Mouse (Mus musculus): ENCODE measurements at regions not wholly inside any gene's neighbourhood (a gene's known extent, or its start where the extent isn't known, plus 50 kb on each side); places are given as distances from the start of the nearest gene placed in this dataset.

DNA sequence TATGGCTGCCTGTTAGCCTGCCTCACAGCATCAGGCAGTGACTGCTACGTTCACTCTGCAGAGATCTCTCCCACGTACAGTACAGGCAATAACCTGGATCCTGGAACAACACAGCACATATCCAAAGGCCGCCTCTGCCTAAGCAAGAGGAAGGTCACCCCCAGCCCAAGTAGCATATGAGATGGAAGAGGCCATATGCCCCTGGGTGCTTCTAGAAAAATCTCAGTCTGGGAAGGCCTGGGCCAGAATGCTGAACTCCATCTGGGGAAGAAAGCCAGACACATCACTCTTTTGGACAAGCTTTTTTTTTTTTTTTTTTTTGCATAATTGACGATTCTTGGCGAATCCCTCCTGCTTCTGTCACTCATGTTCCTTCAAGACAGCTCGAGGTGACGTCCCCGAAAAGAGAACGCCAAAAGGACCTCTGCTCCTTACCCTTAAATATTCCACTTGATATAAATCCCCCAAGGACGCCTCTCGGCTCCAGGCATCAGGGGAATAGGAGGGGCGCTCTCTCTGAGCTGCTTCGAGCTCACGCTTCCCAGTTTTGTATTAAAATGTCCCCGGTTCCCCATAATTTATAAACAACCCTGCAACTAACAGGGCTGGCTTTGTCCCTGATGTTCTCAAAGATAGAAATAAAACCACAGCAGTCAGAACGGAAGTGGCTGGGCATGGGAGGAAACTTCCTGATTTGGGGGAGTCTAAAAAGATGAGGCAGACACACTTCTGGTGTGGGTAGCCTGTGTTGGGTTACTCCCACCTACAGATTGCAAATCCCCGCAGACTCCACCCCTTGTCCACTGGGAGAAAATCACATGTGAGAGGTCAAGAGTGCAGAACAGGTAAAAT, 150.4 kb downstream of the Cryba4 start:
- Histone ChIP-seq H3K4me3 (ENCODE audit: control insufficient read depth in 1 of 2, insufficient read depth in 1 of 2, low read depth in 2 of 2, low read length in 2 of 2) (no peak overlapping the region), H3K4me1 (ENCODE audit: control insufficient read depth in 1 of 2, insufficient read depth in 2 of 2, low read length in 2 of 2) (no peaks in the 10 kb centered on the region), H3K27me3 (ENCODE audit: control insufficient read depth in 1 of 2, insufficient read depth in 2 of 2, low read length in 2 of 2) (no peaks in the 10 kb centered on the region), H3K9ac (ENCODE audit: control insufficient read depth, low read depth, low read length, poor library complexity, severe bottlenecking) (no peak overlapping the region), H3K36me3 (ENCODE audit: control insufficient read depth in 1 of 2, insufficient read depth in 2 of 2, low read length in 2 of 2) (no peaks in the 10 kb centered on the region), H3K79me2 (ENCODE audit: control insufficient read depth, insufficient read depth, low read length, poor library complexity) (no peaks in the 10 kb centered on the region), H3K27ac (ENCODE audit: control insufficient read depth, low read depth, low read length) (no peak overlapping the region), H3K9me3 (replicated peaks; ENCODE audit: insufficient read depth, low read length) (no peaks in the 10 kb centered on the region)
- no peak for DNase-seq (ENCODE audit: low read depth, low spot score)
- TF ChIP-seq MYC (IDR thresholded peaks at IDR 0.05; ENCODE audit: low read depth, low read length) (no peak), HCFC1 (IDR thresholded peaks at IDR 0.05; ENCODE audit: low read depth, low read length) (no peak), ZMIZ1 (IDR thresholded peaks at IDR 0.05; ENCODE audit: low read depth, low read length) (no peak), UBTF (IDR thresholded peaks at IDR 0.05; ENCODE audit: borderline replicate concordance, insufficient read depth, low read depth, low read length) (no peak), JUND (IDR thresholded peaks at IDR 0.05; ENCODE audit: low read depth, low read length) (no peak), GABPA (IDR thresholded peaks at IDR 0.05; ENCODE audit: low read depth, low read length) (no peak), RCOR1 (IDR thresholded peaks at IDR 0.05; ENCODE audit: low read depth, low read length) (no peak), TBP (IDR thresholded peaks at IDR 0.05; ENCODE audit: low read depth, low read length) (no peak), E2F4 (IDR thresholded peaks at IDR 0.05; ENCODE audit: borderline replicate concordance, low read depth, low read length) (no peak), GATA1 (IDR thresholded peaks at IDR 0.05; ENCODE audit: low read depth, low read length) (no peak), TAL1 (IDR thresholded peaks at IDR 0.05; ENCODE audit: low read length) (no peak), MAX (IDR thresholded peaks at IDR 0.05; ENCODE audit: low read length) (no peak), ELF1 (IDR thresholded peaks at IDR 0.05; ENCODE audit: low read depth, low read length) (no peak), NELFE (IDR thresholded peaks at IDR 0.05; ENCODE audit: low read depth, low read length) (no peak), MXI1 (IDR thresholded peaks at IDR 0.05; ENCODE audit: low read depth, low read length) (no peak), MYB (IDR thresholded peaks at IDR 0.05; ENCODE audit: low read depth, low read length) (no peak), SMC3 (IDR thresholded peaks at IDR 0.05; ENCODE audit: low read depth, low read length) (no peak)

GRCm38 (mm10) chr5:112110306-112110969, 141.9 kb downstream of the Cryba4 start:
- H3K9ac ChIP-seq (ENCODE audit: control insufficient read depth, low read depth, low read length, poor library complexity, severe bottlenecking): no peak overlapping the region
- H3K27me3 ChIP-seq (ENCODE audit: control insufficient read depth in 1 of 2, insufficient read depth in 2 of 2, low read length in 2 of 2): no peaks in the 10 kb centered on the region
- H3K36me3 ChIP-seq (ENCODE audit: control insufficient read depth in 1 of 2, insufficient read depth in 2 of 2, low read length in 2 of 2): no peaks in the 10 kb centered on the region
- TF ChIP-seq RCOR1 (IDR thresholded peaks at IDR 0.05; ENCODE audit: low read depth, low read length) (no peak), MAX (IDR thresholded peaks at IDR 0.05; ENCODE audit: low read length) (no peak), KAT2A (conservative IDR thresholded peaks at IDR 0.05; ENCODE audit: low read depth, low read length) (no peak), SIN3A (IDR thresholded peaks at IDR 0.05; ENCODE audit: low read length) (no peak)
- H3K4me1 ChIP-seq (ENCODE audit: control insufficient read depth in 1 of 2, insufficient read depth in 2 of 2, low read length in 2 of 2): no peaks in the 10 kb centered on the region
- no peaks in the 10 kb centered on the region for H3K79me2 ChIP-seq (ENCODE audit: control insufficient read depth, insufficient read depth, low read length, poor library complexity)
- H3K9me3 ChIP-seq (replicated peaks; ENCODE audit: insufficient read depth, low read length): no peaks in the 10 kb centered on the region
- H3K27ac ChIP-seq (ENCODE audit: control insufficient read depth, low read depth, low read length): no peak overlapping the region
- H3K4me3 ChIP-seq (ENCODE audit: control insufficient read depth in 1 of 2, insufficient read depth in 1 of 2, low read depth in 2 of 2, low read length in 2 of 2): no peak overlapping the region
- no peak for DNase-seq (ENCODE audit: low read depth, low spot score)
